Mouse (Mus musculus) liver, embryonic 14.5 days (tissue): ENCODE data around the gene Ctse. TPM values are rescaled to one million over a fixed set of nuclear protein-coding genes. Genes with fewer than 3 reads are reported as not detected.
"Not testable (repeated sequence)": the region's sequence is repeated elsewhere in the genome, so short reads cannot be mapped to it uniquely, and the experiment has no call there.

Experiments used
- ATAC-seq: fragments of 200-750 bp; cut with Nextera tagmentation; 2 replicates; pipeline ENCODE4 v1.8.0; 2017; ENCODE audit warnings: moderate number of reproducible peaks, mild to moderate bottlenecking, moderate library complexity; ENCODE audit not compliant: insufficient read depth
- DNase-seq, 3 experiments: peaks; one replicate each; pipeline ENCODE4 v3.0.0-alpha.2; 2012 to 2013; ENCODE audit warnings: low read depth in 3 of 3, low spot score in 3 of 3
- H3K27ac ChIP-seq: fragments of 300-500 bp; sonication (generic); 2 replicates; pipeline ENCODE4 v1.5.1; 2014; ENCODE audit warnings: moderate library complexity, mild to moderate bottlenecking, control low read depth, inconsistent platforms
- H3K27me3 ChIP-seq: fragments of 300-500 bp; sonication (generic); 2 replicates; pipeline ENCODE4 v1.6.1; 2014; ENCODE audit warnings: mild to moderate bottlenecking, low read length, moderate library complexity; ENCODE audit not compliant: control insufficient read depth, insufficient read depth
- H3K36me3 ChIP-seq: fragments of 300-500 bp; sonication (generic); replicated peaks from 2 replicates; pipeline ENCODE4 v1.6.1; 2014; ENCODE audit warnings: low read depth; ENCODE audit not compliant: control insufficient read depth, insufficient read depth
- H3K4me1 ChIP-seq, 2 experiments: fragments of 200-500 bp in 1 of 2; fragments of 300-500 bp in 1 of 2; sonication (generic) in 1 of 2; replicated peaks; 2 replicates each; pipeline ENCODE4 v1.6.1; 2012 to 2014; ENCODE audit warnings: antibody characterized with exemption in 1 of 2, inconsistent platforms in 1 of 2, low read length in 1 of 2; ENCODE audit not compliant: control insufficient read depth in 2 of 2, insufficient read depth in 2 of 2
- H3K4me2 ChIP-seq: fragments of 300-500 bp; sonication (generic); 2 replicates; pipeline ENCODE4 v1.6.1; 2014; ENCODE audit warnings: low read depth, mild to moderate bottlenecking, control low read depth, moderate library complexity
- H3K4me3 ChIP-seq, 2 experiments: fragments of 200-500 bp in 1 of 2; fragments of 300-500 bp in 1 of 2; sonication (generic) in 1 of 2; 2 replicates each; pipeline ENCODE4 v1.5.1; 2012 to 2014; ENCODE audit warnings: low read depth in 2 of 2, low read length in 2 of 2, mild to moderate bottlenecking in 2 of 2, control low read depth in 1 of 2, inconsistent platforms in 1 of 2, moderate library complexity in 1 of 2; ENCODE audit not compliant: insufficient read depth in 1 of 2
- H3K9ac ChIP-seq: fragments of 300-500 bp; sonication (generic); replicated peaks from 2 replicates; pipeline ENCODE4 v1.6.1; 2014; ENCODE audit warnings: mild to moderate bottlenecking, control low read depth, moderate library complexity
- H3K9me3 ChIP-seq: fragments of 300-500 bp; sonication (generic); 2 replicates; pipeline ENCODE4 v1.6.1; 2016; ENCODE audit warnings: low read length, mixed read lengths; ENCODE audit not compliant: control insufficient read depth
- CTCF ChIP-seq: IDR thresholded peaks from 2 replicates; pipeline ENCODE4 v1.5.1; 2016; ENCODE audit warnings: antibody characterized with exemption, low read depth, control low read depth
- EP300 ChIP-seq: IDR thresholded peaks from 2 replicates; pipeline ENCODE4 v1.6.1; 2016; ENCODE audit warnings: antibody characterized with exemption, low read depth
- WGBS: fragments of 180-500 bp; shearing (Covaris S2); extraction: QIAGEN DNeasy Blood & Tissue Kit; methylation state at CpG from one replicate; pipeline ENCODE4 v1.1.7; 2014; ENCODE audit not compliant: insufficient replicate concordance; 5-methylcytosine and 5-hydroxymethylcytosine counted together
- polyA plus RNA-seq, 2 experiments: library from polyadenylated mRNA; depleted of rRNA in 1 of 2; stranded (reverse) in 1 of 2; unstranded in 1 of 2; fragments of >200 nt; fragmentation: Nextera tagmentation in 1 of 2; extraction: Ambion mirVana in 1 of 2; gene quantifications; 2 replicates each; pipeline versions ENCODE4 v1.2.1 to v1.2.3; 2012 to 2014

The Ctse gene
- polyA plus RNA-seq, 2 experiments = 8.9 to 19.5 TPM

DNA sequence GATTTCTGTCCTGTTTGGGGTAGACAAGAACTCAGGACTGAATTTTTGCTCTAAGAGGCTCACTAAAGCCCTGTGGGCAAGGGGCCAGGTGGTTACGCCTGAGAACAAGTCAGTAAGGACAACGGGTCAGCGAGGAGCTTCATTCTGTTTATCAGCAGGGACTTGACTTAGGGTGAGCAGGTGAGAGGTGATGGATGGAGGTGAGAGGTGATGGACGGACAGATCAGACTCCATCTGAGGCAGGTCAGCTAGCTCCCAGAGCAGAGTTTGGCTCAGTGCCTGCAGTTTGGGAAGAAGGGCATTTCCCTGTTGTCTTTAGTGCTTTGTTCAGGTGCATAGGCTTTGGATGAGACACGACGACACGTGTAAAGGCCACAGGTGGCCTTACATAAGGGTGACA is 18.8 kb upstream of the Ctse start:
- H3K36me3 ChIP-seq = no peaks in the 10 kb centered on the region
- H3K27me3 ChIP-seq = no peaks in the 10 kb centered on the region
- DNase-seq (no peak), ATAC-seq (no peak)
- TF ChIP-seq CTCF (no peak), EP300 (no peak)
- no peak overlapping the region for H3K9ac ChIP-seq
- H3K27ac ChIP-seq = no peak overlapping the region
- H3K4me2 ChIP-seq = no peak overlapping the region
- 69% methylated on average over 7 of the region's 7 CpGs for WGBS
- H3K9me3 ChIP-seq = no peaks in the 10 kb centered on the region
- peaks cover 6 to 17% of the 10 kb centered on the region in 2 experiments for H3K4me1 ChIP-seq
- no peak overlapping the region for H3K4me3 ChIP-seq

DNA sequence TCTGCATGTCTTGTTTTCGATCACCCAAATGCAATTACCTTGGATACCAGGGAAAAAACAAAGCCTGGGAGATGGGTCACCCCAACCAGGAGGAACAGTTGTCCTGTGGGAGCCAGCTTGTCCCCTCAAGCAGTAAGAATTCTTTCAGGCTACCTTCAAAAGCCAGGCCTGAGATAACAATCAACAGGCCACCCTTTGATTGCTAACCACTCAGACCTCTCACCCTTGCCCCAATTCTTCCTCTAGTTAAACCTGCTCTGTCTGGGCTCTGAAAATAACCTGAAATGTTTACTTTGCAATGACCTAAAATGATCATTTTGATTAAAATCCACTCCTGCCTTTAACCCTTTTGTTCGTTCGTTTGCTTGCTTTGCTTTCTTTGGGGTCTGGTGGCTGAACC is 14.5 kb upstream of the Ctse start:
- DNase-seq (no peak), ATAC-seq (no peak)

DNA sequence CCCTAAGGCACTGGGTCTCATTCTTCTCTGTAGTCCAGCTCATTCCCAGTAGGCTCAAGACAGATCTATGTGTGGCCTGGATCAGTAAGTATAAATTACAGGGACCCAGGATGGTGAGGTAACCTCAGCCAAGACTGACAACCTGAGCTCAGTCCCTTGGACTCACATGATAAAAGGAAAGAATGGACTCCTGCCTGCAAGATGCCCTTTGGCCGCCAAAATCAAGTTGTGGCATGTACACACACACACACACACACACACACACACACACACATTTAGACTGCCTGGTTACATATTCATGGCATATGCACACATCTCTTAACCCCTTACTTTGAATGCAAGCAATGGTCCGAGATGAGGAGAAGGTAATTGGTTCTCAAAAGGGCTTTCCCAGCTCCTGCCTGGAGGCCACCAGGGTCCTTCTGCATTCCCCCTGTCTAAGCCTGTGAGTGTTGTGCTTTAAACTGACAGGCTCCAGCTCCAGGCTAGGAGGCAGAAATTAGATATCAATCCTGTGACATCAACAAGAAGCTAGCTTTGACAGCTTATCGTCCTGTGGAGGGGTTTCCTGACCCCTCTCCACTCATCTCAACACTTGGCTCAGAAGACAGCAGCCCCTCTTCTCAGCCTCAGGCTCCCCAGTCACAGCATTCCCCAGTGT is 13.8 kb upstream of the Ctse start:
- TF ChIP-seq CTCF (no peak), EP300 (no peak)
- no peaks in the 10 kb centered on the region for H3K27me3 ChIP-seq
- no peak overlapping the region for H3K27ac ChIP-seq
- no peaks in the 10 kb centered on the region for H3K36me3 ChIP-seq
- DNase-seq = no peak
- H3K4me3 ChIP-seq = no peak overlapping the region
- no peak for ATAC-seq
- no peak overlapping the region for H3K4me2 ChIP-seq
- H3K4me1 ChIP-seq = no peaks in the 10 kb centered on the region; a peak in 1 of 4 replicates
- H3K9ac ChIP-seq = no peak overlapping the region
- no peaks in the 10 kb centered on the region for H3K9me3 ChIP-seq
- 49% methylated on average over 3 of the region's 3 CpGs for WGBS

More for the DNA sequence above, 14.5 kb upstream of the Ctse start:
- Histone ChIP-seq H3K36me3 (no peaks in the 10 kb centered on the region), H3K4me1 (no peaks in the 10 kb centered on the region; a peak in 1 of 4 replicates), H3K9me3 (no peaks in the 10 kb centered on the region), H3K27ac (no peak overlapping the region), H3K9ac (no peak overlapping the region), H3K4me3 (no peak overlapping the region), H3K4me2 (no peak overlapping the region), H3K27me3 (no peaks in the 10 kb centered on the region)
- TF ChIP-seq CTCF (no peak), EP300 (no peak)
- 67% methylated on average over 3 of the region's 3 CpGs for WGBS

DNA sequence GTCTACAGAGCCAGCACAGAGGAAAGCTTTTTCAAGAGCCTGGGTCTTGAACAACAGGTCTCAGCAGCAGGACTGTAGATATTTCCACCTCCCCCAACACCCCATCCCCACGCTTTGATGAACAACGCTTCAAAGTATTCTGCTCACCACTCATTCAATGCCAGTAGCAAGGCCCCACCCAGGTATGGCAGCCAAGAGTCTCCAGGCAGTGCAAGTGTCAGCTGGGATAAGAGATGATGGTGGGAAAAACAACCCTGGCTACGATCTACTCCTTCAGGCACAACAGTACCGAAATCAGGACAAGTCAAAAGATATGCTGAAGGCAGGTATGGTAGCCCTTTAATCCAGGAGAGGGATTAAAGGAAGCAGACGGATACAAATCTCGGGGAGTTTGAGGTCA is 11.9 kb upstream of the Ctse start:
- no peak overlapping the region for H3K4me2 ChIP-seq
- H3K36me3 ChIP-seq = no peaks in the 10 kb centered on the region
- DNase-seq (no peak), ATAC-seq (no peak)
- H3K4me1 ChIP-seq = no peaks in the 10 kb centered on the region; a peak in 1 of 4 replicates
- no peak overlapping the region for H3K4me3 ChIP-seq
- H3K9ac ChIP-seq = no peak overlapping the region
- no peak overlapping the region for H3K27ac ChIP-seq
- no peaks in the 10 kb centered on the region for H3K9me3 ChIP-seq
- 75% methylated on average over 6 of the region's 6 CpGs for WGBS
- no peaks in the 10 kb centered on the region for H3K27me3 ChIP-seq
- no peak for TF ChIP-seq EP300
- no peak for TF ChIP-seq CTCF

DNA sequence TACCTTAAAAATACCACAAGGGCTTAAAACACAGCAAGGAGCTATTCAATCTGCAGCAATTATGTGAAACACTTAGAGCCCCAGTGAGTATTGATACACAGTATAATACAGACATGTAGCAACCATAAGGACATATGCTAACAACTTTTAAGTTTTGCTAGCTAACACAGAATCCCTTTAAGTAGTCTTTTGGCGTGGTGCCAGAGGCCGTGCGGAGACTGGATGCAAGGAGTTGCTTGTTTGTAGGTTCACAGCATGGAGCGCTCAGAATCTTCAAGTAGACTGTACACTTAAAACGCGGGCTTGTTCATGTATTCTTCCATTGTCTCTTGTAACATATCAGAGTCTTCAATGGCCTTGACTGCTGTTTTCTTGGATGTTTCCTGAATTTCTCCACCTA is 5.9 kb upstream of the Ctse start:
- H3K9me3 ChIP-seq, DNase-seq, H3K27ac ChIP-seq, ATAC-seq, H3K4me3 ChIP-seq, H3K4me2 ChIP-seq, H3K27me3 ChIP-seq, H3K9ac ChIP-seq, H3K36me3 ChIP-seq, H3K4me1 ChIP-seq: not testable (repeated sequence)
- WGBS = 84% methylated on average over 6 of the region's 6 CpGs
